Mouse (Mus musculus): ENCODE data around the gene Dnhd1. TPM values are rescaled to one million over a fixed set of nuclear protein-coding genes. Genes with fewer than 3 reads are reported as not detected.
"Not testable (repeated sequence)": the region's sequence is repeated elsewhere in the genome, so short reads cannot be mapped to it uniquely, and the experiment has no call there.

Gene Dnhd1
- polyA plus RNA-seq, 1 experiment from 2014 or later: 0.53 TPM

- Histone ChIP-seq H3K27ac (peak within 1 kb of the TSS; percentile 92), H3K36me3 (replicated peaks) (peaks cover 54% of the 10 kb centered on the region), H3K9me3 (no peaks in the 10 kb centered on the region), H3K4me1 (peaks cover 41% of the 10 kb centered on the region), H3K4me3 (peak within 1 kb of the TSS; percentile 87), H3K27me3 (ENCODE audit: poor library complexity, severe bottlenecking) (no peaks in the 10 kb centered on the region)
- WGBS: under 1% methylated on average over 56 of the region's 62 CpGs
- peak; percentile 86 for DNase-seq (ENCODE audit: extremely low spot score, low spot score)
Observed at GRCm38 (mm10) chr7:105736264-105736901, 85.8 kb downstream of the Dnhd1 start, which contains the start of gene Ilk. TSS of gene Ilk (plus strand) at chr7:105736592.

DNA sequence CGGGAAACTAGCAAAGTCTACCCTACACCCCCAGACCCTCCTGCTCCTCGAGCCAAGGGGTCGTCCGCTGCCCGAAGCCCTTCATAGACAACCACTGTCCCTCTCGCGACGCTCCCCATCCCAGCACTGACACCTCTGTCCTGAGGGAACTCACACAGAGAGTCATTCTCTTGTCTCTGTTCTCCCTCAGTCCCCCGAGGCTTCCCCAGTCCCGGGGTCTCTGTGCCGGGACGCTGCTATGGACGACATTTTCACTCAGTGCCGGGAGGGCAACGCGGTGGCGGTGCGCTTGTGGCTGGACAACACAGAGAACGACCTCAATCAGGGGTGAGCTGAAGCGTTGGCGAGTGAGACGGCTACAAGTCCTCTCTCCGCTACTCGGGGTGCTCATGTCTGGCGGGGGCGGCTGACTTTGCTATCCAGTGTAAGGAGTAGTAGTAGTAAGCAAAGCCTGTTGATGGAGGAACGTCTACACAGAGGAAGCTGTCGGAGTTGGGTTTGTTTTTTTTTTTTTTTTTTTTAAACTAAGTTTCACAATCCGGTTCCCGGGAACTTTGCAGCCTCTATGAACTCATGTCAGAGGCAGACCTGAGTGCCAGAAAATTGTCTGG lies 86.4 kb downstream of the Dnhd1 start, which contains the start of gene Rrp8:
Rrp8 (minus strand) TSS at position 475 of the 611 bp plus-strand sequence.
- DNase-seq (ENCODE audit: extremely low spot score, low spot score): no peak
- H3K36me3 ChIP-seq (replicated peaks): peaks cover 54% of the 10 kb centered on the region
- H3K4me1 ChIP-seq: peaks cover 41% of the 10 kb centered on the region
- H3K27ac ChIP-seq: peak within 1 kb of the TSS; percentile 92
- peak within 1 kb of the TSS; percentile 87 for H3K4me3 ChIP-seq
- no peaks in the 10 kb centered on the region for H3K27me3 ChIP-seq (ENCODE audit: poor library complexity, severe bottlenecking)
- no peaks in the 10 kb centered on the region for H3K9me3 ChIP-seq
- WGBS: 1% methylated on average over 29 of the region's 30 CpGs

DNA sequence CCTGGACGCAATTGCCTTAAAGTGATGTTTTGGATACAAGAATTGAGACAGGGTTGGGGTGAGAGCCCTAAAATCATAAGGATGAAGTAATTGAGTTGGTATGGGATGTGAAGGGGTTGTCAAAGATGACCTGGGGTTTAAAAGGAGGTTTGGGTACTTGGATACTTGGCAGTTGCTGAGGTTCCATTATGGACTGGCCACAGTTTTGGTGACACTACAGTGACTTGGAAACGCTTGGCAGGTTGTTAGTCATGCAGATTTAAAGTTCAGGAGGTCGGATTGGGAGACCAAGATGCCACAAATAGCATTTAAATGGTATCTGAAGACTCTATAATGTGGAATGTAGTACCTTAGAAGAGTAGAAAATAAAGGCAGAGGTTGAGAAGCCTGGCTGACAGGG lies 87.0 kb downstream of the Dnhd1 start:
- Histone ChIP-seq H3K27me3 (ENCODE audit: poor library complexity, severe bottlenecking) (no peaks in the 10 kb centered on the region), H3K4me3 (peak overlapping the region; percentile 87), H3K27ac (0 out of 2 replicates have a peak overlapping the region, but pooled peaks have one; percentile 92), H3K36me3 (replicated peaks) (peaks cover 54% of the 10 kb centered on the region), H3K9me3 (no peaks in the 10 kb centered on the region), H3K4me1 (peaks cover 41% of the 10 kb centered on the region)
- no peak for DNase-seq (ENCODE audit: extremely low spot score, low spot score)
- WGBS: 45% methylated on average over 3 of the region's 3 CpGs

GRCm38 (mm10) chr7:105738286-105738685 lies 87.7 kb downstream of the Dnhd1 start:
- H3K36me3 ChIP-seq (replicated peaks): peaks cover 54% of the 10 kb centered on the region

DNA sequence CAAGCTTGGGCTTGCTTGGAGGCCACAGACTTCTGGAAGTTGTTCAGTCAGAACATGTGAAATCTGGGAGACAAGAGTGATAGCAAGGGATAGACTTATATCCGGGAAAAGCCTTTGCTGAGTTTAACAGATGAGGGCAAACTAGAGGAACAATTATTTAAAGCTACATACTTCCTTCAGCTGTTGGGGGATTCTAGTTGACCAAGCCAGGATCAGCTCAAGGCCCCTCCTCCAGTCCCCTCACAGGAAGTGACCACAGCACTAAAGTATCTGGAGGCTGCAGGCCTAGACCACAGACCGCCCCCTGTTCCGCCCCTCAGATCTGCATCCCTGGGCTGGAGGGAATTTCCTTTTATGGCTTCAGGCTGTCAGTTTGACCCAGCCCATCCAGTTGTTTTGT lies 88.3 kb downstream of the Dnhd1 start:
- peak overlapping the region; percentile 79 for H3K27ac ChIP-seq
- no peak for DNase-seq (ENCODE audit: extremely low spot score, low spot score)
- no peaks in the 10 kb centered on the region for H3K27me3 ChIP-seq (ENCODE audit: poor library complexity, severe bottlenecking)
- no peaks in the 10 kb centered on the region for H3K9me3 ChIP-seq
- peaks cover 48% of the 10 kb centered on the region for H3K36me3 ChIP-seq (replicated peaks)
- peak overlapping the region; percentile 87 for H3K4me3 ChIP-seq
- WGBS: 35% methylated on average over 3 of the region's 3 CpGs
- peaks cover 52% of the 10 kb centered on the region for H3K4me1 ChIP-seq

More at GRCm38 (mm10) chr7:105738286-105738685, 87.7 kb downstream of the Dnhd1 start:
- Histone ChIP-seq H3K4me3 (peak overlapping the region; percentile 87), H3K4me1 (peaks cover 47% of the 10 kb centered on the region), H3K27ac (0 out of 2 replicates have a peak overlapping the region, but pooled peaks have one; percentile 11), H3K27me3 (ENCODE audit: poor library complexity, severe bottlenecking) (no peaks in the 10 kb centered on the region), H3K9me3 (no peaks in the 10 kb centered on the region)
- WGBS: 88% methylated on average over 2 of the region's 2 CpGs
- DNase-seq (ENCODE audit: extremely low spot score, low spot score): no peak

- Histone ChIP-seq H3K4me3 (no peak overlapping the region), H3K27me3 (ENCODE audit: poor library complexity, severe bottlenecking) (no peaks in the 10 kb centered on the region), H3K4me1 (peaks cover 53% of the 10 kb centered on the region), H3K36me3 (replicated peaks) (peaks cover 36% of the 10 kb centered on the region), H3K9me3 (no peaks in the 10 kb centered on the region), H3K27ac (no peak overlapping the region)
- WGBS: 92% methylated on average over 13 of the region's 13 CpGs
- DNase-seq (ENCODE audit: extremely low spot score, low spot score): no peak
Observed at GRCm38 (mm10) chr7:105740089-105740795, 89.6 kb downstream of the Dnhd1 start.

- H3K36me3 ChIP-seq (replicated peaks): peaks cover 36% of the 10 kb centered on the region
- WGBS: 91% methylated on average over 6 of the region's 6 CpGs
- H3K9me3 ChIP-seq: no peaks in the 10 kb centered on the region
- H3K4me1 ChIP-seq: peaks cover 48% of the 10 kb centered on the region
- no peak overlapping the region for H3K4me3 ChIP-seq
- H3K27ac ChIP-seq: no peak overlapping the region
- no peak for DNase-seq (ENCODE audit: extremely low spot score, low spot score)
- no peaks in the 10 kb centered on the region for H3K27me3 ChIP-seq (ENCODE audit: poor library complexity, severe bottlenecking)
Observed at GRCm38 (mm10) chr7:105740851-105741250, 90.2 kb downstream of the Dnhd1 start.

DNA sequence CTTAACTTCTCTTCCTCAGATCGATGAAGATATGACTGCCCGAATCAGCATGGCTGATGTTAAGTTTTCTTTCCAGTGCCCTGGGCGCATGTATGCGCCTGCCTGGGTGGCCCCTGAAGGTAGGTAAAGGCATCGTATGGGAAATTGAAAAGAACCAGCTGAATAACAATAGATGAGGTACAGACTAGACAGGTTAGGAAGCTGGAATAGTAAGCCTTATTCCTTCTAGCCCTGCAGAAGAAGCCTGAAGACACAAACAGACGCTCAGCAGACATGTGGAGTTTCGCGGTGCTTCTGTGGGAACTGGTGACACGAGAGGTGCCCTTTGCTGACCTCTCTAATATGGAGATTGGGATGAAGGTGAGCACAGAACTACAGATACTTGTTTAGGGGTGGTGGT lies 91.4 kb downstream of the Dnhd1 start:
- H3K27me3 ChIP-seq (ENCODE audit: poor library complexity, severe bottlenecking): no peaks in the 10 kb centered on the region
- H3K9me3 ChIP-seq: no peaks in the 10 kb centered on the region
- 95% methylated on average over 9 of the region's 9 CpGs for WGBS
- DNase-seq (ENCODE audit: extremely low spot score, low spot score): no peak
- H3K27ac ChIP-seq: no peak overlapping the region
- peaks cover 46% of the 10 kb centered on the region for H3K4me1 ChIP-seq
- H3K36me3 ChIP-seq (replicated peaks): peaks cover 45% of the 10 kb centered on the region
- H3K4me3 ChIP-seq: no peak overlapping the region

DNA sequence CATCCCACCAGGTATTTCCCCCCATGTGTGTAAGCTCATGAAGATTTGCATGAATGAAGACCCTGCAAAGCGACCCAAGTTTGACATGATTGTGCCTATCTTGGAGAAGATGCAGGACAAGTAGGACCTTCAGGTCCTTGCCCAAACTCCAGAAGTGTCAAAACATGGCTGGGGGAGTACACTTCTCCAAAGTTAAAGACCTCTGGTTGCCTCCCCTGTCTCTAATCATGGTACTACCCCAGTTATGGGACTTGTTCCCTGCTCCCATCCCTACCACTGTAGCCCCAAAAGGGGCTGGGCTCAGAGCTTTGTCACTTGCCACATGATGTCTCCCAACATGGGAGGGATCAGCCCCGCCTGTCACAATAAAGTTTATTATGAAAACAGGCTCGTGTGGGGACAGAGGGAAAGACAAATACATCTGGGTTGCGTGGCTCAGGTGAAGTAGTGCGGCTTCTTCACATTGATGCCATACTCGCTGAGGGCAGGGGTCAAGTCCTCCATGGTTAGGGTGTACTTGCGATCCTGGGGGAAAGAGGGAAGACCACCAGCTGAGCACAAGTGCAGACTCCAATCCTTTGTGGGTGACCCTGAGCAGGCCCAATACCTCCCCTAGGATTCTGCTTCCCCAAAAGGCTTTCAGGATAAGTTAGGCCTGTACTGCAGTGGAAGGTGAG lies 92.0 kb downstream of the Dnhd1 start:
- H3K27me3 ChIP-seq (ENCODE audit: poor library complexity, severe bottlenecking); DNase-seq (ENCODE audit: extremely low spot score, low spot score); H3K9me3 ChIP-seq; H3K27ac ChIP-seq: not testable (repeated sequence)
- peak overlapping the region; percentile 95 for H3K4me3 ChIP-seq
- peaks cover 39% of the 10 kb centered on the region for H3K4me1 ChIP-seq
- WGBS: 87% methylated on average over 7 of the region's 7 CpGs
- H3K36me3 ChIP-seq (replicated peaks): peaks cover 51% of the 10 kb centered on the region

DNA sequence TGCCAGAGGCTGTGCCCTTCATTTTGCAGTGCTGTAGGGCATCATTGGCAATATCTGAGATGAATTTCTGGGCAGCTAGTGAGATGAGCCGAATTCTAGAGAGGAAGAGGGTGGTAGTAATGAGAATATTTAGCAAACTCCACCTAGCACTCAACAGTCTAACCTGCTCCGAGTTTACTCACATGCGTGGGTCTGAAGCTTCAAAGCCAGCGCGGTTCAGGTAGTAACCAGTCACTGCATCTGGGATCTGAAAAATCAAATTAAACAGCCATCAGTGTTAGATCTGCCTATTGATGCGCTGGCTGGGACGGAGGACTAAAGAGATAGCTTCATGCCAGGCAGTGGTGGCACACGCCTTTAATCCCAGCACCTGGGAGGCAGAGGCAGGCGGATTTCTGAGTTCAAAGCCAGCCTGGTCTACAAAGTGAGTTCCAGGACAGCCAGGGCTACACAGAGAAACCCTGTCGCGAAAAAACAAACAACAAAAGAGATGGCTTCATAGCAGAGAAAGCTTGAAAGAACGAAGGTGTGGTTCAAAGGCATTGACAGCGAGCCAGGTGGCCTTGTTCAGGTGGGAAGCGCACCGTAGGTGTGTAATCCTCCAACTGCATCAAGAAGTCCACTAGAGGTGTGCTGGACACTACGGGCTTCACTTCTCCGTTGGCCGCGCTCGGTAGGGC lies 92.8 kb downstream of the Dnhd1 start:
- H3K27me3 ChIP-seq (ENCODE audit: poor library complexity, severe bottlenecking); DNase-seq (ENCODE audit: extremely low spot score, low spot score); H3K9me3 ChIP-seq: not testable (repeated sequence)
- peak overlapping the region; percentile 95 for H3K4me3 ChIP-seq
- H3K27ac ChIP-seq: peak overlapping the region; percentile 94
- peaks cover 32% of the 10 kb centered on the region for H3K4me1 ChIP-seq
- peaks cover 59% of the 10 kb centered on the region for H3K36me3 ChIP-seq (replicated peaks)
- WGBS: 37% methylated on average over 20 of the region's 20 CpGs

- Histone ChIP-seq H3K4me3 (peak within 1 kb of the TSS; percentile 95), H3K27ac (peak within 1 kb of the TSS; percentile 94), H3K27me3 (ENCODE audit: poor library complexity, severe bottlenecking) (no peaks in the 10 kb centered on the region), H3K9me3 (no peaks in the 10 kb centered on the region), H3K36me3 (replicated peaks) (peaks cover 65% of the 10 kb centered on the region), H3K4me1 (peaks cover 25% of the 10 kb centered on the region)
- WGBS: under 1% methylated on average over 66 of the region's 67 CpGs
- DNase-seq (ENCODE audit: extremely low spot score, low spot score): peak; percentile 91
Observed at GRCm38 (mm10) chr7:105743926-105744590, 93.4 kb downstream of the Dnhd1 start, which contains the start of gene Taf10. TSS of gene Taf10 (minus strand) at chr7:105744361.

All from forebrain, embryonic 10.5 days (tissue).